Mouse (Mus musculus) heart, adult 2 months (tissue): ENCODE measurements around the gene Mtmr3.

Experiments used
- CTCF ChIP-seq: fragments of 200-600 bp; IDR thresholded peaks from 2 replicates; pipeline ENCODE4 v1.8.1; 2022; ENCODE audit warnings: antibody characterized with exemption, mild to moderate bottlenecking, moderate library complexity
- EP300 ChIP-seq: fragments of 200-500 bp; IDR thresholded peaks from 2 replicates; pipeline ENCODE4 v1.6.1; 2011; ENCODE audit warnings: low read depth, low read length, control low read depth; ENCODE audit not compliant: insufficient read depth
- POLR2A ChIP-seq: fragments of 200-500 bp; IDR thresholded peaks from 2 replicates; pipeline ENCODE4 v1.6.1; 2011; ENCODE audit warnings: mild to moderate bottlenecking, low read depth, low read length, control low read depth; ENCODE audit not compliant: insufficient read depth

- TF ChIP-seq CTCF (peak; percentile 44), POLR2A (no peak), EP300 (no peak)
Observed at GRCm38 (mm10) chr11:4593849-4594607, 635 bp downstream of the Mtmr3 start.
